Mouse (Mus musculus) hindbrain, postnatal 0 days (tissue): ENCODE measurements around the gene Soat2. TPM values are rescaled to one million over a fixed set of nuclear protein-coding genes. Genes with fewer than 3 reads are reported as not detected.

Experiments used
- ATAC-seq: fragments of 200-750 bp; cut with Nextera tagmentation; 2 replicates; pipeline ENCODE4 v1.8.0; 2017; ENCODE audit warnings: mild to moderate bottlenecking, moderate TSS enrichment, moderate library complexity
- DNase-seq: peaks from one replicate; pipeline ENCODE4 v3.0.0-alpha.2; 2015; ENCODE audit warnings: low spot score
- H3K27ac ChIP-seq: fragments of 300-500 bp; sonication (generic); 2 replicates; pipeline ENCODE4 v1.5.1; 2014; ENCODE audit warnings: mild to moderate bottlenecking
- H3K27me3 ChIP-seq: fragments of 300-500 bp; sonication (generic); 2 replicates; pipeline ENCODE4 v1.6.1; 2014; ENCODE audit warnings: low read length, mixed read lengths; ENCODE audit not compliant: insufficient read depth
- H3K36me3 ChIP-seq: fragments of 300-500 bp; sonication (generic); 2 replicates; pipeline ENCODE4 v1.6.1; 2014; ENCODE audit warnings: low read length, mixed read lengths; ENCODE audit not compliant: insufficient read depth
- H3K4me1 ChIP-seq: fragments of 300-500 bp; sonication (generic); 2 replicates; pipeline ENCODE4 v1.6.1; 2014; ENCODE audit warnings: antibody characterized with exemption, low read length, mixed read lengths; ENCODE audit not compliant: insufficient read depth
- H3K4me2 ChIP-seq: fragments of 300-500 bp; sonication (generic); 2 replicates; pipeline ENCODE4 v1.6.1; 2014; ENCODE audit warnings: low read depth, mild to moderate bottlenecking, low read length, moderate library complexity, mixed read lengths
- H3K4me3 ChIP-seq: fragments of 300-500 bp; sonication (generic); 2 replicates; pipeline ENCODE4 v1.5.1; 2014; ENCODE audit warnings: low read length
- H3K9ac ChIP-seq: fragments of 300-500 bp; sonication (generic); replicated peaks from 2 replicates; pipeline ENCODE4 v1.6.1; 2014; ENCODE audit warnings: mild to moderate bottlenecking, low read length, moderate library complexity, mixed read lengths
- H3K9me3 ChIP-seq: fragments of 300-500 bp; sonication (generic); 2 replicates; pipeline ENCODE4 v1.6.1; 2016; ENCODE audit warnings: low read length, mixed read lengths
- CTCF ChIP-seq: IDR thresholded peaks from 2 replicates; pipeline ENCODE4 v1.5.1; 2016; ENCODE audit warnings: antibody characterized with exemption, control low read depth, low read depth
- WGBS: fragments of 180-500 bp; shearing (Covaris S2); extraction: QIAGEN DNeasy Blood & Tissue Kit; methylation state at CpG from one replicate; pipeline ENCODE4 v1.1.7; 2014; 5-methylcytosine and 5-hydroxymethylcytosine counted together
- polyA plus RNA-seq: library from polyadenylated mRNA; unstranded; fragments of >200 nt; fragmentation: Nextera tagmentation; extraction: Ambion mirVana; gene quantifications from 2 replicates; pipeline ENCODE4 v1.2.1, GENCODE M21; 2015
- total RNA-seq: library from RNA; depleted of rRNA; stranded (reverse); fragments of >200 nt; gene quantifications from 2 replicates; pipeline ENCODE4 v1.2.3, GENCODE M21; 2014

The Soat2 gene
- total and polyA plus RNA-seq, 2 experiments from 2014 or later, result 0.09 to 0.16 TPM

DNA sequence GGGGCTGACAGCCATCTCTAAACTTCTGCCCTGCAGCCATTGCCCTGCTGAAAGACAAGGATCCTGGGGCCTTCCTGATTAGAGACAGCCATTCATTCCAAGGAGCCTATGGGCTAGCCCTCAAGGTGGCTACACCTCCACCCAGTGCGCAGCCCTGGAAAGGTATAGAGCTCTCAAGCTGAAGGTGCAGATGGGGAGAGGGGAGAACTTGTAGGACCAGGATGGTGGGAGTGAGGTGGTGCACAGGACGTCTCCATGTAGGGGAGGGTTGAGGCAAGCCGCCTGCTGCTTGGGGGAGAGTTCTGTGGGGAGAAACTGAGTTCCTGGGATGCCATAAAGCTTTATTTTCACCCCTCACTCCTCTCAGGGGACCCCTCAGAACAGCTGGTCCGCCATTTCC is 36.7 kb upstream of the Soat2 start:
- Histone ChIP-seq H3K4me1 (peaks cover 20% of the 10 kb centered on the region), H3K4me3 (no peak overlapping the region), H3K36me3 (peaks cover 19% of the 10 kb centered on the region; the same call in 1 of the 2 replicates), H3K27ac (no peak overlapping the region), H3K4me2 (no peak overlapping the region), H3K9me3 (no peaks in the 10 kb centered on the region), H3K27me3 (no peaks in the 10 kb centered on the region), H3K9ac (no peak overlapping the region)
- DNase-seq (no peak), ATAC-seq (no peak)
- 95% methylated on average over 4 of the region's 4 CpGs for WGBS
- TF ChIP-seq CTCF, result no peak

DNA sequence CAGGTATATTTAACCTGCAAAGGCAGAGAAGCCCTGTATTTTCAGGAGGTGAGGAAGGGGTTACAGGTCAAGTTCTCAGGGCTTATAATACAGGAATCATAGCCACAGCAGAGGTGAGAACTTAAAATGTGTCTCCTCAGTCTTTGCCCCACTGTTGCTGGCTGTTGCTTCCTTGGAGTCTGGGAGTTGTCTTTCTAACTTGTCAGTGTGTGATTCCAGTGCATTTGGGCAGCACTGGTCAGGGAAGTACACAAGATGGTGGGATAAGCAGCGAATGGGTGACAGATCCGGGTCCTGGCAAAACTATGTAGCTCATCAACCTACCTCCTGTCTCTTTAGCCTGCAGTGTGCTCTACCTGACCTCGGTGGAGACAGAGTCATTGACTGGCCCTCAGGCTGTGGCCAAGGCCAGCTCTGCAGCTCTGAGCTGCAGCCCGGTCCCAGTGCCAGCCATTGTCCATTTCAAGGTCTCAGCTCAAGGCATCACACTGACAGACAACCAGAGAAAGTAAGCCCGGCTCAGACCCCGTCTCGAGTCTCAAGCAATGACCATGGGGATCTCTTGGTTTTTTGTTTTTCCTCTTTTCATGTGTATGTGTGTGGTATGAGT is 35.6 kb upstream of the Soat2 start:
- peak overlapping the region; percentile 78; the same call in 1 of the 2 replicates for H3K27ac ChIP-seq
- H3K9me3 ChIP-seq, result no peaks in the 10 kb centered on the region
- peaks cover 14% of the 10 kb centered on the region for H3K4me1 ChIP-seq
- no peak for ATAC-seq
- WGBS, result 84% methylated on average over 7 of the region's 7 CpGs
- no peak for TF ChIP-seq CTCF
- no peaks in the 10 kb centered on the region for H3K27me3 ChIP-seq
- no peak overlapping the region for H3K4me3 ChIP-seq
- no peak overlapping the region for H3K9ac ChIP-seq
- peaks cover 19% of the 10 kb centered on the region; the same call in 1 of the 2 replicates for H3K36me3 ChIP-seq
- DNase-seq, result no peak
- no peak overlapping the region for H3K4me2 ChIP-seq

DNA sequence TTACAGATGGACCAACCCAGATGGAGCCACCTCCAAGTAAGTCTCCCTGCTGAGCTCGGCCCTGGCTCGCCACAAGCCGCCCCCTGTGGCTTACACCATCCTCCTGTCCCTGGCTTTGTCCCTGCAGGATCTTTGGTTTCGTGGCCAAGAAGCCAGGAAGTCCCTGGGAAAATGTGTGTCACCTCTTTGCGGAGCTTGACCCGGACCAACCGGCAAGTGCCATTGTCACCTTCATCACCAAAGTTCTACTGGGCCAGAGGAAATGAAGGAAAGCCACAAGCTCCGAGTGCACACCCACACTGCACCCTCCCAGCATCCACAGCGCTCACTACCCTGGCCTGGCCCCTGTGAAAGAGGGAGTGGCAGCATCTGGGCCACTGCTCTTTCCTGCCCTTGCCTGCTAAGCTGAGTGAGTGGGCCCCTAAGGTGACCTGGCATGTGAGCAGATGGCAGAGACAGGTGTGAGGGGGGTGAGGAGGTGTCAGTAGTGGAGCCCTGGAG is 34.5 kb upstream of the Soat2 start:
- 52% methylated on average over 9 of the region's 9 CpGs for WGBS
- no peak overlapping the region for H3K9ac ChIP-seq
- H3K27ac ChIP-seq, result peak overlapping the region; percentile 78; the same call in 1 of the 2 replicates
- H3K4me2 ChIP-seq, result no peak overlapping the region
- ATAC-seq, result no peak
- no peaks in the 10 kb centered on the region for H3K9me3 ChIP-seq
- no peak overlapping the region for H3K4me3 ChIP-seq
- TF ChIP-seq CTCF, result no peak
- H3K4me1 ChIP-seq, result peaks cover 17% of the 10 kb centered on the region
- no peaks in the 10 kb centered on the region for H3K27me3 ChIP-seq
- no peak for DNase-seq
- peaks cover 19% of the 10 kb centered on the region; the same call in 1 of the 2 replicates for H3K36me3 ChIP-seq

DNA sequence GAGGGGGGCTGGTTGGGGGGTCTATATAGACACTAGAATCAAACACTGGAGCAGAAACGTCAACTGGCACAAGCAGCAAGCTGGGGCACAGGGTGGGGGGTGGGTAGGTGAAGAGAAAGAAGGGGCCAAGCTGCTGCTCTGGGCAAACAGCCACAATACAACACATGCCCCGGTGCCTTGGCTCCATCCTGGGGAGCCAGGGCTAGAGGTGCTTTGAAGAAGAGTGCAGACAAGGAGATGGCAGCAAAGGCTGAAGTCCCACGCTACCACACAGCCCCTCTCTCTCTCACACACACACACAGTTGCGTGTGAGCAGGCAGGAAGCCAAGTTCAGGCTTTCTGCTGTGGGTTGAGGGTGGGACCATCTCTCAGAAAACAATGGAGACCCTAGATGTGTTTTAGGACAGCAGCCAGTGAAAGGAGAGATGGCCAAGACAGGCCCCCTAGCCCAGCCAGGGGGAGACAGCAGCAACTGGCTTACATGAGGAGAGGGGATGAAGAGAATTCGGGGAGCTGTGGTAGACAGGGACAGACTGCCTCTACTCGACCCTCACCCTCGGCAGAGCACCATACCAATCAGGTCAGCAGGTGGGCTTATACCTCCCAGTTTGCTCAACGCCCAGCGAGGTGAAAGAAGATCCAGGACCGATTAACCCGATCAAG is 33.4 kb upstream of the Soat2 start:
- ATAC-seq (peak; percentile 71), DNase-seq (peak; percentile 84)
- Histone ChIP-seq H3K27ac (peak overlapping the region; percentile 78), H3K4me3 (no peak overlapping the region), H3K36me3 (peaks cover 24% of the 10 kb centered on the region; the same call in 1 of the 2 replicates), H3K9ac (peak overlapping the region; percentile 30; the same call in 1 of the 2 replicates), H3K27me3 (no peaks in the 10 kb centered on the region), H3K9me3 (no peaks in the 10 kb centered on the region), H3K4me1 (peaks cover 17% of the 10 kb centered on the region), H3K4me2 (no peak overlapping the region)
- TF ChIP-seq CTCF, result peak; percentile 23; the same call in 1 of the 2 replicates
- WGBS, result 33% methylated on average over 11 of the region's 11 CpGs

DNA sequence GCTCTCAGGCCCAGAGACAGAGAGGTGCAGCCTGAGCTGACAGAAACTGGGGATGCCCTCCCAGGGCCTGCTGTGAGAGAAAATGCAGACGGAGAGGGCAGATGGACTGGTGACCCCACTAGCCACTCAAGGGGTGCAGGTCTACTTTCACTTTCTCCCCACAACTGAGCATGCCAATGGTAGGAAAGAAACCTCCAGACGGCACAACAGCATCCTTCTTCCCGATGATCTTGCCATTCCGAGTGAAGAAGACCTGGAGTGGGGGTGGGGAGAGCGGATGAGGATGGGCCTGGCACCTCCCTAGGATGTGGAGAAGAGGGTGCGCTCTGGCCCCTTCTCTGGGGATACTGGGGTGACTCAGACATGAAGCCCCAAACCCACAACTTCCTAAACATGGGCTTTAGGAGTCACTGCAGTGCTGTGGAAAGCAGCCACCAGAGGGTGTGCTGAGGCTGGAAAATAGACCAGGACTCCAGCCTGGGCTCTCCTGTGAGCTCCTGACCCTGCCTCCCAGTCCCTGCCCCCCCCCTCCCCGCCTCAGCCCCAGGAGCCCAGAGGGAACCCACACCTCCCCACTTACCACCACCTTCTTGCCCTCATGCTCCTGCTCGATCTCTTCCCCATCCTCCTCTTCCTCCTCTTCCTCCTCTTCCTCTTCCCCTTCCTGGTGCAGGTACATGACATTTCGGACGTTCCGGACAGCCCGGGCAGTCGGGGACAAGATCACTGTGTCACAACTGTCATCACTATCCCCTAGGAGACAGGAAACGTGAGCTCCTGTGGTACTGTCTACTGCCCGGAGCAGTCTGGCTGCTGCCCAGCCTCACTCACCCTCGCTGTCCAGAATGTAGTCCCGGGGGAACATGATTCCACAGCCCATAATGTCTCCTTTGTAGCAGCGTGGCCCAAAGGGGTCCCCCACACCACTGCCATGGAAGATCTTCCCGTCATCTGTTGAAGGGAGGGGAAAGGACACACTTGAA is 32.6 kb upstream of the Soat2 start:
- Histone ChIP-seq H3K9ac (peak overlapping the region; percentile 30; the same call in 1 of the 2 replicates), H3K4me2 (no peak overlapping the region), H3K4me1 (peaks cover 17% of the 10 kb centered on the region), H3K4me3 (no peak overlapping the region), H3K27ac (peak overlapping the region; percentile 78), H3K9me3 (no peaks in the 10 kb centered on the region), H3K36me3 (peaks cover 25% of the 10 kb centered on the region; the same call in 1 of the 2 replicates), H3K27me3 (no peaks in the 10 kb centered on the region)
- peak; percentile 72 for TF ChIP-seq CTCF
- ATAC-seq, result peak; percentile 22; the same call in 1 of the 2 replicates
- 54% methylated on average over 19 of the region's 19 CpGs for WGBS
- DNase-seq, result peak; percentile 64

DNA sequence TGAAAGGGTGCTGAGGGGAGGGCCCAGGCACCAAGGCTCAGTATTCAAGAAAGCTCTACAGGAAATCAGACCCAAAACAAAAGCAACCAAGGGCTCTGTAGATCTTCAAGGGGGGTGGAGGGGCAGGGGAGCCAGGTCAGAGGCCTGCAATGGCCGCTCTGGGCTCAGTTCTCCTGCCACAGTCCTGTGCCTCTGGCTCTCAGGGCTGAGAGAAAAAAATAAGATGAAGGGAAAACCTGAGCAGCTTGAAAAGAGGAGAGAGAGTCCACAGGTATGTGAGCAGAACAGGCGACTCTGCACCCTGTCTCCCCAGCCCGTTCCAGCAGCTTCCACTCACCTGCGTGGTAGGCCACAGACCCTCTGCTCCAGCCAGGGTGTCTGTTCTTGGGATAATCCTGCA is 31.7 kb upstream of the Soat2 start:
- Histone ChIP-seq H3K4me1 (peaks cover 17% of the 10 kb centered on the region), H3K27me3 (no peaks in the 10 kb centered on the region), H3K4me2 (no peak overlapping the region), H3K36me3 (peaks cover 28% of the 10 kb centered on the region; the same call in 1 of the 2 replicates), H3K4me3 (no peak overlapping the region), H3K9me3 (no peaks in the 10 kb centered on the region), H3K9ac (no peak overlapping the region), H3K27ac (peak overlapping the region; percentile 78; the same call in 1 of the 2 replicates)
- 83% methylated on average over 4 of the region's 4 CpGs for WGBS
- DNase-seq, result no peak
- TF ChIP-seq CTCF, result no peak
- no peak for ATAC-seq
